Mouse (Mus musculus): ENCODE data around the gene Afg3l1.

Afg3l1 gene

GRCm38 (mm10) chr8:123478456-123479218 is 934 bp downstream of the Afg3l1 start:
- peak overlapping the region; percentile 90 for H3K4me3 ChIP-seq (replicated peaks; ENCODE audit: low read length)
- no peaks in the 10 kb centered on the region for H3K27me3 ChIP-seq (ENCODE audit: insufficient read depth, low read length)
- TF ChIP-seq POU5F1 (IDR thresholded peaks at IDR 0.05; ENCODE audit: borderline replicate concordance, low read length) (no peak), CTCF (conservative IDR thresholded peaks at IDR 0.05; ENCODE audit: low read length) (no peak), NANOG (IDR thresholded peaks at IDR 0.05; ENCODE audit: borderline replicate concordance, low read length) (no peak)
- H3K36me3 ChIP-seq (ENCODE audit: insufficient read depth, low read length), result peaks cover 36% of the 10 kb centered on the region
- H3K9me3 ChIP-seq (ENCODE audit: low read length), result no peaks in the 10 kb centered on the region
- peaks cover 18% of the 10 kb centered on the region for H3K4me1 ChIP-seq (replicated peaks; ENCODE audit: low read depth, low read length)

- H3K4me3 ChIP-seq (replicated peaks; ENCODE audit: low read length), result no peak overlapping the region
- peaks cover 74% of the 10 kb centered on the region for H3K36me3 ChIP-seq (ENCODE audit: insufficient read depth, low read length)
- no peak for TF ChIP-seq POU5F1 (IDR thresholded peaks at IDR 0.05; ENCODE audit: borderline replicate concordance, low read length)
- TF ChIP-seq NANOG (IDR thresholded peaks at IDR 0.05; ENCODE audit: borderline replicate concordance, low read length), result no peak
- peak; percentile 21 for TF ChIP-seq CTCF (conservative IDR thresholded peaks at IDR 0.05; ENCODE audit: low read length)
- peaks cover 14% of the 10 kb centered on the region for H3K4me1 ChIP-seq (replicated peaks; ENCODE audit: low read depth, low read length)
- no peaks in the 10 kb centered on the region for H3K9me3 ChIP-seq (ENCODE audit: low read length)
- no peaks in the 10 kb centered on the region for H3K27me3 ChIP-seq (ENCODE audit: insufficient read depth, low read length)
Observed at GRCm38 (mm10) chr8:123482627-123483026, 4.9 kb downstream of the Afg3l1 start.

DNA sequence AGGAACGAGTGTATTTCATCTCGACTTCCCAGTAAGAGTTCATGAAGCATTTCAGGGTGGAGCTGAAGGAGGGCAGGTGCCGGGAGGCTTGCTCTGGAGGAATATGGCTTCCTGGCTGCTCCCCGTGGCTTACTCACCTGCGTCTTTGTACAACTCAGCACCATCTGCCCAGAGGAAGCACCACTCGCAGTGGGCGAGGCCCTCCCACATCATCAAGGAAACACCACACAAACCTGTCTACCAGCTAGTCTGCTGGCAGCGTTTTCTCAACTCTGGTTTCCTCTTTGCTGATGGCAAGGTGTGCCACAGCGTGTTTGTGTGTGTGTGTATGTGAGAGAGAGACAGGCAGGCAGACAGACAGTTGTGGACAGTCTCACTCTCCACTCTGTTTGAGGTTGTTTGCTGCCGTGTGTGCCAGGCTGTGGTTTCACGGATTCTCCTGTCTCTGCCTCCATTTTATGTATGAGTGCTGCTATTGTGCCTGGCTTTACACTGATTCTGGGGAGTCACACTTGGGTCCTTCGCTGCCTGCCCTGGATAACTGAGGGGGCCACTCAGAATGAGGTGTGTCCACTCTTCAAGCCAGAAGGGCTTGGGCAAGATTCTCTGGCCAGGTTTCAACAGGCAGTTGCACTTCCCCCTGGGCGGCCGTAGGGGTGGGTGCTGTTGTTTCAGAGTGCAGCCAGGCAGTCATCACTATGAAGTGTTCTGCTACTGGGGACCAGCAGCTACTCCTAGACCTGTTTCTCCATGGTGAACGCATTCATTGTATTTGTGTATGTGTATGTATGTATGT is 13.8 kb downstream of the Afg3l1 start:
- no peak for TF ChIP-seq CTCF (conservative IDR thresholded peaks at IDR 0.05; ENCODE audit: low read length)
- no peak for TF ChIP-seq NANOG (IDR thresholded peaks at IDR 0.05; ENCODE audit: borderline replicate concordance, low read length)
- TF ChIP-seq POU5F1 (IDR thresholded peaks at IDR 0.05; ENCODE audit: borderline replicate concordance, low read length), result no peak
- Histone ChIP-seq H3K4me3 (replicated peaks; ENCODE audit: low read length) (no peak overlapping the region), H3K9me3 (ENCODE audit: low read length) (no peaks in the 10 kb centered on the region), H3K4me1 (replicated peaks; ENCODE audit: low read depth, low read length) (peaks cover 9% of the 10 kb centered on the region), H3K36me3 (ENCODE audit: insufficient read depth, low read length) (peaks cover 97% of the 10 kb centered on the region), H3K27me3 (ENCODE audit: insufficient read depth, low read length) (no peaks in the 10 kb centered on the region)

- H3K9me3 ChIP-seq (ENCODE audit: low read length), result no peaks in the 10 kb centered on the region
- no peaks in the 10 kb centered on the region for H3K27me3 ChIP-seq (ENCODE audit: insufficient read depth, low read length)
- H3K36me3 ChIP-seq (ENCODE audit: insufficient read depth, low read length), result peaks cover 93% of the 10 kb centered on the region
- no peak overlapping the region for H3K4me3 ChIP-seq (replicated peaks; ENCODE audit: low read length)
- TF ChIP-seq CTCF (conservative IDR thresholded peaks at IDR 0.05; ENCODE audit: low read length), result no peak
- TF ChIP-seq POU5F1 (IDR thresholded peaks at IDR 0.05; ENCODE audit: borderline replicate concordance, low read length), result no peak
- no peak for TF ChIP-seq NANOG (IDR thresholded peaks at IDR 0.05; ENCODE audit: borderline replicate concordance, low read length)
- H3K4me1 ChIP-seq (replicated peaks; ENCODE audit: low read depth, low read length), result peaks cover 17% of the 10 kb centered on the region
Observed at GRCm38 (mm10) chr8:123492898-123493297, 15.2 kb downstream of the Afg3l1 start.

DNA sequence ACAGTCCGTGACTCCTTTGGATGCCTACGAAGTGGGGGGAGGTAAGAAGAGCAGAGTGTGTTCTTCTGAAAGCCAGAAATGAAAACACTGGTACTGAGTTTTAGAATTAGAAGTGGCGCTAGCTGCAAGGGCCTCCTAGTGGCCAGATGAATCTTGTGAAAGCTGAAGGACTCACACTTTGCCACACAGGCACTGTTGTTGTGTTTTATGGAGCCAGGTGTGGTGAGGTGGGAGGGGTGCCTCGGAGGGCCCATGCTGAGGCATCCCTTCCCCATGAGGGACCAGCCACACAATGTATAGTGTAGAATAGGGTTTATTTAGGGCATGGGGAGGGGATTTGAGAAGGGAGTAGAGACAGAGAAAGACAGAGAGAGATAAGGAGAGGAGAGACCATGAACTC is 20.0 kb downstream of the Afg3l1 start:
- no peak overlapping the region for H3K4me3 ChIP-seq (replicated peaks; ENCODE audit: low read length)
- no peaks in the 10 kb centered on the region for H3K27me3 ChIP-seq (ENCODE audit: insufficient read depth, low read length)
- peaks cover 93% of the 10 kb centered on the region for H3K36me3 ChIP-seq (ENCODE audit: insufficient read depth, low read length)
- H3K9me3 ChIP-seq (ENCODE audit: low read length), result no peaks in the 10 kb centered on the region
- TF ChIP-seq POU5F1 (IDR thresholded peaks at IDR 0.05; ENCODE audit: borderline replicate concordance, low read length), result no peak
- peak; percentile 23; the same call in 1 of the 2 replicates for TF ChIP-seq CTCF (conservative IDR thresholded peaks at IDR 0.05; ENCODE audit: low read length)
- H3K4me1 ChIP-seq (replicated peaks; ENCODE audit: low read depth, low read length), result peaks cover 14% of the 10 kb centered on the region

- H3K4me3 ChIP-seq (replicated peaks; ENCODE audit: low read length), result no peak overlapping the region
- peaks cover 14% of the 10 kb centered on the region for H3K4me1 ChIP-seq (replicated peaks; ENCODE audit: low read depth, low read length)
- no peaks in the 10 kb centered on the region for H3K27me3 ChIP-seq (ENCODE audit: insufficient read depth, low read length)
- TF ChIP-seq NANOG (IDR thresholded peaks at IDR 0.05; ENCODE audit: borderline replicate concordance, low read length) (no peak), POU5F1 (IDR thresholded peaks at IDR 0.05; ENCODE audit: borderline replicate concordance, low read length) (no peak), CTCF (conservative IDR thresholded peaks at IDR 0.05; ENCODE audit: low read length) (no peak)
- H3K36me3 ChIP-seq (ENCODE audit: insufficient read depth, low read length), result peaks cover 93% of the 10 kb centered on the region
- H3K9me3 ChIP-seq (ENCODE audit: low read length), result no peaks in the 10 kb centered on the region
Observed at GRCm38 (mm10) chr8:123498963-123499362, 21.3 kb downstream of the Afg3l1 start.

DNA sequence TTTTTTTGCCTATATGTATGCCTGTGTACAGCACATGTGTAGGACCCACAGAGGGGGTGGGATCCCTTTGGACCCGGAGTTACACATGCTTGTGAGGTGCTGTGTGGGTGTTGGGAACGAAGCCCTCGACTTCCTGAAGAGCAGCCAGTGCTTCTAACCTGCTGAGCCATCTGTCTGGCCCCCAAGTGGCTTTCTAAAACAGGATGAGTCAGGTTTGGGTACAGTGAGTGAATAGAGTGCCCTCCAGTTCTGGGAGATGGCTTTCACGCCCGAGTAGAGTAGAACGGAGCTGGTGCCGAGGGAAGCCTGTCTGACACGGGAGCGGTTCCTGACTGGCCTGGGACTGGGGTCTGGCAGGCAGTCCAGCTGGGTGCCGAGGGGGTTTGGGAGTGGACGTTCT is 21.9 kb downstream of the Afg3l1 start:
- Histone ChIP-seq H3K4me1 (replicated peaks; ENCODE audit: low read depth, low read length) (peaks cover 19% of the 10 kb centered on the region), H3K36me3 (ENCODE audit: insufficient read depth, low read length) (peaks cover 93% of the 10 kb centered on the region), H3K27me3 (ENCODE audit: insufficient read depth, low read length) (no peaks in the 10 kb centered on the region), H3K4me3 (replicated peaks; ENCODE audit: low read length) (no peak overlapping the region), H3K9me3 (ENCODE audit: low read length) (no peaks in the 10 kb centered on the region)
- TF ChIP-seq NANOG (IDR thresholded peaks at IDR 0.05; ENCODE audit: borderline replicate concordance, low read length) (no peak), POU5F1 (IDR thresholded peaks at IDR 0.05; ENCODE audit: borderline replicate concordance, low read length) (no peak), CTCF (conservative IDR thresholded peaks at IDR 0.05; ENCODE audit: low read length) (no peak)

DNA sequence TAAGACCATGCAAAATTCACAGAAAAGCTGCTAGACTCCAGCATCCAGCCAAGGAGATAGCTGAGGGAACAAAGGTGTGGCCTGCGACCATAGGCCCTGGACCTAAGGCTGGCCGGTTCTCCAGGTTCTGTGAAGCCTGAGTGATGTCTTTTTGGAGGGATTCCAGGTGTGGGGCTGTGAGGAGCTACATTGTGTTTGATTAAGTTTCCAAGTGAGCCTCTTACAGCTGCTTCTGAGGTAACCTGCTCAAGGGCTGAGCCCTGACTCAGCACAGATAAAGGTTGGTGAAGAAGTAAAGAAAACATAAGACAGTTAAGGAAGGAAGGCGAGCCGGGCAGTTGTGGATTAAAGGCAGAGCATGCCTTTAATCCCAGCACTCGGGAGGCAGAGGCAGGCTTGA is 24.5 kb downstream of the Afg3l1 start:
- Histone ChIP-seq H3K9me3 (ENCODE audit: low read length) (no peaks in the 10 kb centered on the region), H3K36me3 (ENCODE audit: insufficient read depth, low read length) (peaks cover 93% of the 10 kb centered on the region), H3K27me3 (ENCODE audit: insufficient read depth, low read length) (no peaks in the 10 kb centered on the region), H3K4me3 (replicated peaks; ENCODE audit: low read length) (no peak overlapping the region), H3K4me1 (replicated peaks; ENCODE audit: low read depth, low read length) (peaks cover 37% of the 10 kb centered on the region)
- TF ChIP-seq CTCF (conservative IDR thresholded peaks at IDR 0.05; ENCODE audit: low read length) (no peak), NANOG (IDR thresholded peaks at IDR 0.05; ENCODE audit: borderline replicate concordance, low read length) (no peak), POU5F1 (IDR thresholded peaks at IDR 0.05; ENCODE audit: borderline replicate concordance, low read length) (no peak)
